Mouse (Mus musculus) lung, postnatal 0 days (tissue): ENCODE measurements around the gene Cdca5. TPM values are rescaled to one million over a fixed set of nuclear protein-coding genes. Genes with fewer than 3 reads are reported as not detected.

Experiments used
- ATAC-seq: fragments of 200-750 bp; cut with Nextera tagmentation; 2 replicates; pipeline ENCODE4 v1.8.0; 2017; ENCODE audit warnings: moderate library complexity
- DNase-seq: peaks from one replicate; pipeline ENCODE4 v3.0.0-alpha.2; 2016; ENCODE audit warnings: low spot score
- H3K27ac ChIP-seq: fragments of 300-500 bp; sonication (generic); 2 replicates; pipeline ENCODE4 v1.5.1; 2014; ENCODE audit warnings: antibody characterized with exemption, mild to moderate bottlenecking, low read length, mixed read lengths
- H3K27me3 ChIP-seq: fragments of 300-500 bp; sonication (generic); replicated peaks from 2 replicates; pipeline ENCODE4 v1.6.1; 2014; ENCODE audit warnings: low read length, mixed read lengths; ENCODE audit not compliant: insufficient read depth
- H3K36me3 ChIP-seq: fragments of 300-500 bp; sonication (generic); 2 replicates; pipeline ENCODE4 v1.6.1; 2014; ENCODE audit warnings: low read length, mixed read lengths; ENCODE audit not compliant: insufficient read depth
- H3K4me1 ChIP-seq: fragments of 300-500 bp; sonication (generic); 2 replicates; pipeline ENCODE4 v1.6.1; 2014; ENCODE audit warnings: antibody characterized with exemption, low read depth, low read length, mixed read lengths; ENCODE audit not compliant: insufficient read depth
- H3K4me2 ChIP-seq: fragments of 300-500 bp; sonication (generic); replicated peaks from 2 replicates; pipeline ENCODE4 v1.6.1; 2014; ENCODE audit warnings: low read depth, mild to moderate bottlenecking, low read length, moderate library complexity, mixed read lengths
- H3K4me3 ChIP-seq: fragments of 300-500 bp; sonication (generic); 2 replicates; pipeline ENCODE4 v1.5.1; 2014; ENCODE audit warnings: low read depth, low read length
- H3K9ac ChIP-seq: fragments of 300-500 bp; sonication (generic); replicated peaks from 2 replicates; pipeline ENCODE4 v1.6.1; 2014; ENCODE audit warnings: low read depth, mild to moderate bottlenecking
- H3K9me3 ChIP-seq: fragments of 300-500 bp; sonication (generic); 2 replicates; pipeline ENCODE4 v1.6.1; 2016; ENCODE audit warnings: low read length, mixed read lengths
- CTCF ChIP-seq: IDR thresholded peaks from 2 replicates; pipeline ENCODE4 v1.5.1; 2016; ENCODE audit warnings: antibody characterized with exemption, mild to moderate bottlenecking
- EP300 ChIP-seq: IDR thresholded peaks from 2 replicates; pipeline ENCODE4 v1.6.1; 2016; ENCODE audit warnings: antibody characterized with exemption, mild to moderate bottlenecking, control low read depth
- WGBS: fragments of 180-500 bp; shearing (Covaris S2); extraction: QIAGEN DNeasy Blood & Tissue Kit; methylation state at CpG from one replicate; pipeline ENCODE4 v1.1.7; 2014; 5-methylcytosine and 5-hydroxymethylcytosine counted together
- polyA plus RNA-seq: library from polyadenylated mRNA; unstranded; fragments of >200 nt; fragmentation: Nextera tagmentation; extraction: Ambion mirVana; gene quantifications from 2 replicates; pipeline ENCODE4 v1.2.1, GENCODE M21; 2015

Gene Cdca5
- polyA plus RNA-seq: 2.8 TPM in 2 replicates

GRCm38 (mm10) chr19:6084478-6085248 is at the start of gene Cdca5, which contains the start of gene Zfpl1:
Gene Cdca5, plus strand, starts transcription at chr19:6084983.
Gene Zfpl1, minus strand, starts transcription at chr19:6084956.
- ATAC-seq (peak; percentile 96), DNase-seq (peak; percentile 98)
- Histone ChIP-seq H3K4me1 (0 out of 2 replicates have a peak, but pooled peaks cover 6% of the 10 kb centered on the region), H3K4me3 (peak within 1 kb of the TSS; percentile 62), H3K27me3 (no peaks in the 10 kb centered on the region), H3K9ac (peak within 1 kb of the TSS; percentile 65), H3K36me3 (peaks cover 20% of the 10 kb centered on the region; the same call in 1 of the 2 replicates), H3K9me3 (no peaks in the 10 kb centered on the region), H3K4me2 (peak within 1 kb of the TSS; percentile 94), H3K27ac (peak within 1 kb of the TSS; percentile 40; the same call in 1 of the 2 replicates)
- under 1% methylated on average over 57 of the region's 58 CpGs for WGBS
- TF ChIP-seq EP300 (peak; percentile 55; the same call in 1 of the 2 replicates), CTCF (no peak)

GRCm38 (mm10) chr19:6035966-6036585 is 48.7 kb upstream of the Cdca5 start:
- no peak for ATAC-seq
- Histone ChIP-seq H3K9me3 (no peaks in the 10 kb centered on the region), H3K36me3 (no peaks in the 10 kb centered on the region), H3K27me3 (no peaks in the 10 kb centered on the region), H3K27ac (no peak overlapping the region), H3K4me2 (no peak overlapping the region), H3K4me1 (no peaks in the 10 kb centered on the region), H3K4me3 (no peak overlapping the region), H3K9ac (no peak overlapping the region)
- no peak for TF ChIP-seq CTCF
- no peak for TF ChIP-seq EP300
- WGBS: 60% methylated on average over 9 of the region's 9 CpGs
- DNase-seq: no peak

GRCm38 (mm10) chr19:6037695-6038094 is 47.1 kb upstream of the Cdca5 start:
- no peak for DNase-seq

GRCm38 (mm10) chr19:6038326-6038725 is 46.5 kb upstream of the Cdca5 start:
- no peaks in the 10 kb centered on the region for H3K9me3 ChIP-seq
- no peaks in the 10 kb centered on the region for H3K27me3 ChIP-seq
- H3K36me3 ChIP-seq: no peaks in the 10 kb centered on the region
- no peak for DNase-seq
- H3K27ac ChIP-seq: no peak overlapping the region
- ATAC-seq: no peak
- H3K9ac ChIP-seq: no peak overlapping the region
- H3K4me2 ChIP-seq: no peak overlapping the region
- H3K4me1 ChIP-seq: no peaks in the 10 kb centered on the region
- TF ChIP-seq CTCF (no peak), EP300 (no peak)
- WGBS: 73% methylated on average over 7 of the region's 7 CpGs
- no peak overlapping the region for H3K4me3 ChIP-seq

More at GRCm38 (mm10) chr19:6037695-6038094, 47.1 kb upstream of the Cdca5 start:
- H3K36me3 ChIP-seq: no peaks in the 10 kb centered on the region
- H3K27ac ChIP-seq: no peak overlapping the region
- H3K9ac ChIP-seq: no peak overlapping the region
- H3K4me3 ChIP-seq: no peak overlapping the region
- TF ChIP-seq EP300 (no peak), CTCF (no peak)
- H3K4me2 ChIP-seq: no peak overlapping the region
- ATAC-seq: no peak
- no peaks in the 10 kb centered on the region for H3K27me3 ChIP-seq
- no peaks in the 10 kb centered on the region for H3K9me3 ChIP-seq
- no peaks in the 10 kb centered on the region for H3K4me1 ChIP-seq

- H3K4me1 ChIP-seq: no peaks in the 10 kb centered on the region
- no peak overlapping the region for H3K27ac ChIP-seq
- H3K9ac ChIP-seq: no peak overlapping the region
- H3K9me3 ChIP-seq: no peaks in the 10 kb centered on the region
- no peak for TF ChIP-seq CTCF
- no peak for TF ChIP-seq EP300
- DNase-seq (no peak), ATAC-seq (no peak)
- no peaks in the 10 kb centered on the region for H3K36me3 ChIP-seq
- H3K27me3 ChIP-seq: no peaks in the 10 kb centered on the region
- H3K4me3 ChIP-seq: no peak overlapping the region
- H3K4me2 ChIP-seq: no peak overlapping the region
Observed at GRCm38 (mm10) chr19:6040002-6040401, 44.8 kb upstream of the Cdca5 start.

- H3K9me3 ChIP-seq: no peaks in the 10 kb centered on the region
- TF ChIP-seq CTCF (no peak), EP300 (no peak)
- H3K4me3 ChIP-seq: no peak overlapping the region
- H3K9ac ChIP-seq: no peak overlapping the region
- H3K36me3 ChIP-seq: no peaks in the 10 kb centered on the region
- H3K4me2 ChIP-seq: no peak overlapping the region
- DNase-seq (no peak), ATAC-seq (no peak)
- peaks cover 6% of the 10 kb centered on the region; the same call in 1 of the 2 replicates for H3K4me1 ChIP-seq
- H3K27ac ChIP-seq: no peak overlapping the region
- 68% methylated on average over 9 of the region's 9 CpGs for WGBS
- H3K27me3 ChIP-seq: no peaks in the 10 kb centered on the region
Observed at GRCm38 (mm10) chr19:6042293-6042692, 42.5 kb upstream of the Cdca5 start.
